Mouse (Mus musculus) stomach, postnatal 0 days (tissue): ENCODE results near the gene Fam114a1. TPM values are rescaled to one million over a fixed set of nuclear protein-coding genes. Genes with fewer than 3 reads are reported as not detected.

Source experiments
- ATAC-seq: fragments of 200-750 bp; cut with Nextera tagmentation; 2 replicates; pipeline ENCODE4 v1.8.0; 2017; ENCODE audit not compliant: low FRiP score, low TSS enrichment
- DNase-seq: peaks from one replicate; pipeline ENCODE4 v3.0.0-alpha.2; 2016; ENCODE audit warnings: low spot score
- H3K27ac ChIP-seq: fragments of 300-500 bp; sonication (generic); replicated peaks from 2 replicates; pipeline ENCODE4 v1.5.1; 2014; ENCODE audit warnings: mild to moderate bottlenecking, control low read depth
- H3K27me3 ChIP-seq: fragments of 300-500 bp; sonication (generic); 2 replicates; pipeline ENCODE4 v1.6.1; 2014; ENCODE audit warnings: low read length; ENCODE audit not compliant: control insufficient read depth, insufficient read depth
- H3K36me3 ChIP-seq: fragments of 300-500 bp; sonication (generic); 2 replicates; pipeline ENCODE4 v1.6.1; 2014; ENCODE audit warnings: low read length, mixed read lengths; ENCODE audit not compliant: control insufficient read depth, insufficient read depth
- H3K4me1 ChIP-seq: fragments of 300-500 bp; sonication (generic); replicated peaks from 2 replicates; pipeline ENCODE4 v1.6.1; 2014; ENCODE audit warnings: antibody characterized with exemption; ENCODE audit not compliant: control insufficient read depth, insufficient read depth
- H3K4me2 ChIP-seq: fragments of 300-500 bp; sonication (generic); replicated peaks from 2 replicates; pipeline ENCODE4 v1.6.1; 2014; ENCODE audit warnings: low read depth, mild to moderate bottlenecking, control low read depth, moderate library complexity
- H3K4me3 ChIP-seq: fragments of 300-500 bp; sonication (generic); 2 replicates; pipeline ENCODE4 v1.5.1; 2014; ENCODE audit warnings: low read depth, low read length, control low read depth
- H3K9ac ChIP-seq: fragments of 300-500 bp; sonication (generic); 2 replicates; pipeline ENCODE4 v1.6.1; 2014; ENCODE audit warnings: mild to moderate bottlenecking, low read length, control low read depth, mixed read lengths
- H3K9me3 ChIP-seq: fragments of 300-500 bp; sonication (generic); 2 replicates; pipeline ENCODE4 v1.6.1; 2016; ENCODE audit warnings: low read length; ENCODE audit not compliant: control insufficient read depth
- CTCF ChIP-seq: IDR thresholded peaks from 2 replicates; pipeline ENCODE4 v1.5.1; 2016; ENCODE audit warnings: antibody characterized with exemption, low read depth, mild to moderate bottlenecking, moderate library complexity
- EP300 ChIP-seq: optimal IDR thresholded peaks from 2 replicates; pipeline ENCODE3; 2016; ENCODE audit warnings: antibody characterized with exemption
- WGBS: fragments of 180-500 bp; shearing (Covaris S2); extraction: QIAGEN DNeasy Blood & Tissue Kit; methylation state at CpG from one replicate; pipeline ENCODE4 v1.1.7; 2014; 5-methylcytosine and 5-hydroxymethylcytosine counted together
- polyA plus RNA-seq: library from polyadenylated mRNA; unstranded; fragments of >200 nt; fragmentation: Nextera tagmentation; extraction: Ambion mirVana; gene quantifications from 2 replicates; pipeline ENCODE4 v1.2.1, GENCODE M21; 2015

Fam114a1 gene
- polyA plus RNA-seq, 1 experiment from 2014 or later: 31.0 TPM

GRCm38 (mm10) chr5:65076748-65077147 is 106.9 kb downstream of the Fam114a1 start:
- WGBS: 41% methylated on average over 3 of the region's 3 CpGs
- no peak for TF ChIP-seq CTCF
- TF ChIP-seq EP300: no peak
- H3K27me3 ChIP-seq: no peaks in the 10 kb centered on the region
- H3K4me3 ChIP-seq: no peak overlapping the region
- ATAC-seq (no peak), DNase-seq (no peak)
- H3K4me1 ChIP-seq: no peaks in the 10 kb centered on the region
- no peaks in the 10 kb centered on the region for H3K36me3 ChIP-seq
- H3K9me3 ChIP-seq: no peaks in the 10 kb centered on the region
- no peak overlapping the region for H3K27ac ChIP-seq
- H3K9ac ChIP-seq: no peak overlapping the region
- H3K4me2 ChIP-seq: no peak overlapping the region

GRCm38 (mm10) chr5:65078081-65078480 is 108.2 kb downstream of the Fam114a1 start:
- H3K27ac ChIP-seq: no peak overlapping the region
- no peaks in the 10 kb centered on the region for H3K36me3 ChIP-seq
- no peak overlapping the region for H3K4me2 ChIP-seq
- no peaks in the 10 kb centered on the region for H3K4me1 ChIP-seq
- H3K27me3 ChIP-seq: no peaks in the 10 kb centered on the region
- no peak overlapping the region for H3K9ac ChIP-seq
- no peak for ATAC-seq
- no peak overlapping the region for H3K4me3 ChIP-seq
- TF ChIP-seq EP300 (no peak), CTCF (peak; percentile 6; the same call in 1 of the 2 replicates)
- 96% methylated on average over 4 of the region's 4 CpGs for WGBS
- H3K9me3 ChIP-seq: no peaks in the 10 kb centered on the region
- no peak for DNase-seq

GRCm38 (mm10) chr5:65079881-65080280 is 110.0 kb downstream of the Fam114a1 start:
- WGBS: 15% methylated on average over 9 of the region's 9 CpGs
- no peaks in the 10 kb centered on the region for H3K27me3 ChIP-seq
- ATAC-seq: no peak
- DNase-seq: no peak
- H3K27ac ChIP-seq: no peak overlapping the region; the same call in 1 of the 2 replicates
- peak overlapping the region; percentile 35 for H3K9ac ChIP-seq
- H3K9me3 ChIP-seq: no peaks in the 10 kb centered on the region
- H3K4me3 ChIP-seq: peak overlapping the region; percentile 31
- H3K4me2 ChIP-seq: peak overlapping the region; percentile 38
- no peaks in the 10 kb centered on the region for H3K4me1 ChIP-seq
- TF ChIP-seq EP300 (no peak), CTCF (no peak)
- no peaks in the 10 kb centered on the region for H3K36me3 ChIP-seq

GRCm38 (mm10) chr5:65081836-65082235 is 112.0 kb downstream of the Fam114a1 start:
- Histone ChIP-seq H3K9ac (no peak overlapping the region), H3K4me3 (no peak overlapping the region), H3K9me3 (no peaks in the 10 kb centered on the region), H3K27me3 (no peaks in the 10 kb centered on the region), H3K4me1 (no peaks in the 10 kb centered on the region), H3K27ac (no peak overlapping the region), H3K4me2 (no peak overlapping the region), H3K36me3 (no peaks in the 10 kb centered on the region)
- no peak for TF ChIP-seq EP300
- TF ChIP-seq CTCF: no peak
- no peak for DNase-seq
- no peak for ATAC-seq
- WGBS: 86% methylated on average over 4 of the region's 4 CpGs

GRCm38 (mm10) chr5:65086522-65086921 is 116.7 kb downstream of the Fam114a1 start:
- ATAC-seq (peak; percentile 54; the same call in 1 of the 2 replicates), DNase-seq (no peak)
- no peaks in the 10 kb centered on the region for H3K9me3 ChIP-seq
- no peak overlapping the region for H3K4me2 ChIP-seq
- H3K4me3 ChIP-seq: no peak overlapping the region
- H3K4me1 ChIP-seq: no peaks in the 10 kb centered on the region
- H3K27me3 ChIP-seq: no peaks in the 10 kb centered on the region
- TF ChIP-seq CTCF (no peak), EP300 (peak; percentile 79)
- H3K27ac ChIP-seq: peak overlapping the region; percentile 40; the same call in 1 of the 2 replicates
- WGBS: 51% methylated on average over 6 of the region's 6 CpGs
- no peak overlapping the region for H3K9ac ChIP-seq
- H3K36me3 ChIP-seq: no peaks in the 10 kb centered on the region

GRCm38 (mm10) chr5:65089707-65090106 is 119.8 kb downstream of the Fam114a1 start:
- WGBS: 42% methylated on average over 3 of the region's 3 CpGs
- Histone ChIP-seq H3K9me3 (no peaks in the 10 kb centered on the region), H3K4me2 (no peak overlapping the region), H3K36me3 (no peaks in the 10 kb centered on the region), H3K27ac (no peak overlapping the region), H3K4me1 (no peaks in the 10 kb centered on the region; the same call in 1 of the 2 replicates), H3K9ac (no peak overlapping the region), H3K4me3 (no peak overlapping the region), H3K27me3 (no peaks in the 10 kb centered on the region)
- no peak for DNase-seq
- TF ChIP-seq EP300 (no peak), CTCF (no peak)
- ATAC-seq: no peak
